Mouse (Mus musculus): ENCODE data around the gene Rasip1. TPM values are rescaled to one million over a fixed set of nuclear protein-coding genes. Genes with fewer than 3 reads are reported as not detected.

The Rasip1 gene
- under 1 TPM in 1 of 2 experiments, not detected in 1; 0.38 TPM for total RNA-seq (2023)

GRCm38 (mm10) chr7:45627261-45627660, at the start of gene Rasip1:
Rasip1 (plus strand) TSS chr7:45627488.

GRCm38 (mm10) chr7:45617042-45617695, 10.1 kb upstream of the Rasip1 start, which contains the start of gene Fut1:
Fut1 (plus strand) TSS chr7:45617289.

GRCm38 (mm10) chr7:45621443-45621842, 5.8 kb upstream of the Rasip1 start, which contains the start of gene Izumo1:
Izumo1 (plus strand) TSS chr7:45621811.

GRCm38 (mm10) chr7:45639561-45640027, 12.3 kb downstream of the Rasip1 start, which contains the start of gene Mamstr:
Mamstr (plus strand) TSS chr7:45639977.

GRCm38 (mm10) chr7:45666161-45666560, 38.9 kb downstream of the Rasip1 start, which contains the start of gene Fut2:
Fut2 (minus strand) TSS chr7:45666394.

GRCm38 (mm10) chr7:45683396-45684050, 56.2 kb downstream of the Rasip1 start, which contains the start of gene Ntn5:
Ntn5 (plus strand) TSS chr7:45684022.

Other genes starting within 250 kb of the Rasip1 start
- gene Snrnp70, start 231.7 kb upstream of the Rasip1 start, total RNA-seq (2023): 100 to 1,000 TPM; 682 to 709 TPM
- gene Kcna7, start 221.8 kb upstream of the Rasip1 start, total RNA-seq (2023): not detected
- gene Ntf5, start 213.8 kb upstream of the Rasip1 start, total RNA-seq (2023): not detected
- not detected for gene Lhb, start 206.7 kb upstream of the Rasip1 start, total RNA-seq (2023)
- gene Gys1, start 192.6 kb upstream of the Rasip1 start, total RNA-seq (2023): 1 to 10 TPM; 6.5 to 6.8 TPM
- gene Ruvbl2, start 189.4 kb upstream of the Rasip1 start, total RNA-seq (2023): 10 to 100 TPM; 48.6 to 51.6 TPM
- 100 to 1,000 TPM; 409 to 413 TPM for gene Ftl1, start 167.6 kb upstream of the Rasip1 start, total RNA-seq (2023)
- gene Bax, start 160.6 kb upstream of the Rasip1 start, total RNA-seq (2023): 10 to 100 TPM; 79.4 to 86.6 TPM
- not detected for gene Tulp2, start 145.6 kb upstream of the Rasip1 start, total RNA-seq (2023)
- not detected for gene Gm45808, start 140.7 kb upstream of the Rasip1 start, total RNA-seq (2023)
- gene Dhdh, start 138.7 kb upstream of the Rasip1 start, total RNA-seq (2023): under 1 TPM; 0.62 to 0.96 TPM
- 100 to 1,000 TPM in 1 of 2 experiments, 10 to 100 TPM in 1; 99.7 to 118 TPM for gene Nucb1, start 117.1 kb upstream of the Rasip1 start, total RNA-seq (2023)
- 100 to 1,000 TPM; 770 to 887 TPM for gene Ppp1r15a, start 101.2 kb upstream of the Rasip1 start, total RNA-seq (2023)
- gene Plekha4, start 101.2 kb upstream of the Rasip1 start, total RNA-seq (2023): 1 to 10 TPM; 1.2 to 1.4 TPM
- gene Hsd17b14, start 72.6 kb upstream of the Rasip1 start, total RNA-seq (2023): not detected
- 10 to 100 TPM; 38.7 to 43.5 TPM for gene Bcat2, start 57.3 kb upstream of the Rasip1 start, total RNA-seq (2023)
- not detected for gene Fgf21, start 12.0 kb upstream of the Rasip1 start, total RNA-seq (2023)
- gene Fut1, start 10.2 kb upstream of the Rasip1 start, total RNA-seq (2023): not detected
- not detected for gene Izumo1, start 5.7 kb upstream of the Rasip1 start, total RNA-seq (2023)
- gene Mamstr, start 12.5 kb downstream of the Rasip1 start, total RNA-seq (2023): not detected
- not detected for gene Fut2, start 38.9 kb downstream of the Rasip1 start, total RNA-seq (2023)
- gene Ntn5, start 56.5 kb downstream of the Rasip1 start, total RNA-seq (2023): under 1 TPM; 0.35 to 0.65 TPM
- gene Sec1, start 66.9 kb downstream of the Rasip1 start, total RNA-seq (2023): under 1 TPM in 1 of 2 experiments, not detected in 1; 0.20 TPM
- gene Car11, start 72.4 kb downstream of the Rasip1 start, total RNA-seq (2023): 10 to 100 TPM in 1 of 2 experiments, 1 to 10 TPM in 1; 8.9 to 10.2 TPM
- 10 to 100 TPM; 34.0 to 37.7 TPM for gene Dbp, start 77.6 kb downstream of the Rasip1 start, total RNA-seq (2023)
- 1,000 to 10,000 TPM; 3,079 to 3,201 TPM for gene Rpl18, start 88.0 kb downstream of the Rasip1 start, total RNA-seq (2023)
- gene Sphk2, start 90.5 kb downstream of the Rasip1 start, total RNA-seq (2023): 10 to 100 TPM; 30.7 to 34.0 TPM
- 1 to 10 TPM; 1.6 to 2.1 TPM for gene Fam83e, start 93.7 kb downstream of the Rasip1 start, total RNA-seq (2023)
- gene Spaca4, start 98.3 kb downstream of the Rasip1 start, total RNA-seq (2023): not detected
- 1 to 10 TPM in 1 of 2 experiments, under 1 TPM in 1; 0.80 to 1.3 TPM for gene Lmtk3, start 156.2 kb downstream of the Rasip1 start, total RNA-seq (2023)
- 1 to 10 TPM; 1.4 to 3.5 TPM for gene Sult2b1, start 157.2 kb downstream of the Rasip1 start, total RNA-seq (2023)
- 100 to 1,000 TPM; 111 to 128 TPM for gene Cyth2, start 187.1 kb downstream of the Rasip1 start, total RNA-seq (2023)
- 1 to 10 TPM; 1.7 to 3.2 TPM for gene Kcnj14, start 197.3 kb downstream of the Rasip1 start, total RNA-seq (2023)
- gene Grwd1, start 203.5 kb downstream of the Rasip1 start, total RNA-seq (2023): 10 to 100 TPM; 32.3 to 38.2 TPM
- 10 to 100 TPM; 53.1 to 60.4 TPM for gene Kdelr1, start 245.3 kb downstream of the Rasip1 start, total RNA-seq (2023)